Mouse (Mus musculus) embryonic facial prominence, embryonic 14.5 days (tissue): ENCODE measurements around the gene Cacna1f. TPM values are rescaled to one million over a fixed set of nuclear protein-coding genes. Genes with fewer than 3 reads are reported as not detected.

ENCODE experiments used
- ATAC-seq: fragments of 200-750 bp; cut with Nextera tagmentation; 2 replicates; pipeline ENCODE4 v1.8.0; 2017; ENCODE audit warnings: low read depth, moderate number of reproducible peaks, moderate TSS enrichment
- DNase-seq: peaks from one replicate; pipeline ENCODE4 v3.0.0-alpha.2; 2015; ENCODE audit warnings: low spot score
- H3K27ac ChIP-seq: fragments of 300-500 bp; sonication (generic); replicated peaks from 2 replicates; pipeline ENCODE4 v1.5.1; 2014; ENCODE audit warnings: low read depth, mild to moderate bottlenecking, low read length, moderate library complexity
- H3K27me3 ChIP-seq: fragments of 300-500 bp; sonication (generic); replicated peaks from 2 replicates; pipeline ENCODE4 v1.6.1; 2014; ENCODE audit warnings: low read length; ENCODE audit not compliant: control insufficient read depth, insufficient read depth
- H3K36me3 ChIP-seq: fragments of 300-500 bp; sonication (generic); 2 replicates; pipeline ENCODE4 v1.6.1; 2014; ENCODE audit warnings: low read length, mixed read lengths; ENCODE audit not compliant: control insufficient read depth, insufficient read depth
- H3K4me1 ChIP-seq: fragments of 300-500 bp; sonication (generic); 2 replicates; pipeline ENCODE4 v1.6.1; 2014; ENCODE audit warnings: antibody characterized with exemption, low read length; ENCODE audit not compliant: control insufficient read depth, insufficient read depth
- H3K4me2 ChIP-seq: fragments of 300-500 bp; sonication (generic); 2 replicates; pipeline ENCODE4 v1.6.1; 2014; ENCODE audit warnings: low read depth, mild to moderate bottlenecking, low read length, moderate library complexity, mixed read lengths
- H3K4me3 ChIP-seq: fragments of 300-500 bp; sonication (generic); 2 replicates; pipeline ENCODE4 v1.5.1; 2014; ENCODE audit warnings: low read depth, mild to moderate bottlenecking, low read length
- H3K9ac ChIP-seq: fragments of 300-500 bp; sonication (generic); 2 replicates; pipeline ENCODE4 v1.6.1; 2014; ENCODE audit warnings: low read depth, mild to moderate bottlenecking, low read length, moderate library complexity, mixed read lengths
- H3K9me3 ChIP-seq: fragments of 300-500 bp; sonication (generic); 2 replicates; pipeline ENCODE4 v1.6.1; 2016; ENCODE audit warnings: low read length; ENCODE audit not compliant: control insufficient read depth
- WGBS: fragments of 180-500 bp; shearing (Covaris S2); extraction: QIAGEN DNeasy Blood & Tissue Kit; methylation state at CpG from one replicate; pipeline ENCODE4 v1.1.7; 2014; 5-methylcytosine and 5-hydroxymethylcytosine counted together
- polyA plus RNA-seq: library from polyadenylated mRNA; unstranded; fragments of >200 nt; fragmentation: Nextera tagmentation; extraction: Ambion mirVana; gene quantifications from 2 replicates; pipeline ENCODE4 v1.2.1, GENCODE M21; 2014

Gene Cacna1f
- polyA plus RNA-seq, 1 experiment from 2014 or later: 0.04 TPM

GRCm38 (mm10) chrX:7640785-7641184, 33.9 kb downstream of the Cacna1f start:
- Histone ChIP-seq H3K27me3 (0 out of 2 replicates have a peak, but pooled peaks cover 3% of the 10 kb centered on the region), H3K27ac (no peak overlapping the region), H3K9ac (no peak overlapping the region), H3K4me2 (no peak overlapping the region), H3K36me3 (no peaks in the 10 kb centered on the region), H3K9me3 (no peaks in the 10 kb centered on the region), H3K4me3 (no peak overlapping the region), H3K4me1 (no peaks in the 10 kb centered on the region)
- DNase-seq (no peak), ATAC-seq (no peak)
- WGBS: 32% methylated on average over 12 of the region's 12 CpGs

DNA sequence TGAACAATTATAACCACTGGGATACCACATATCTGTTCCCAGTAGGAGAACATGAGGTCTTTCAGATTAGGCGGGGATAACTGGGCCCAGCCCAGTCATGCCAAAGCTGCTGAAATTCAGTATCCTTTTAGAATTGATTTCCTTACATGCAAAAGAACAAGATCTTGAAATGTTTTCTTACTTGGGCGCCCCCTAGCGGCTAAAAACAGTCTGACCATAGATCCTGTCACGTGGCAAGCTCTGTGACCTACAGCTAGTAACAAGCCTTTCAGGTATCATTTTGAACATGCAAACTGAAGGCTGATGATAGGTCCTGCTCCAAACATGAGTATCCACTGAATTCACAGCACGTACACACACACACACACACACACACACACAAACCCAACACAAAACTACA, 38.5 kb downstream of the Cacna1f start:
- H3K4me2 ChIP-seq: no peak overlapping the region
- ATAC-seq (no peak), DNase-seq (peak; percentile 64)
- no peaks in the 10 kb centered on the region for H3K36me3 ChIP-seq
- H3K9me3 ChIP-seq: no peaks in the 10 kb centered on the region
- no peaks in the 10 kb centered on the region for H3K4me1 ChIP-seq
- 22% methylated on average over 5 of the region's 5 CpGs for WGBS
- no peak overlapping the region for H3K27ac ChIP-seq
- H3K27me3 ChIP-seq: no peaks in the 10 kb centered on the region
- H3K9ac ChIP-seq: no peak overlapping the region
- no peak overlapping the region for H3K4me3 ChIP-seq

DNA sequence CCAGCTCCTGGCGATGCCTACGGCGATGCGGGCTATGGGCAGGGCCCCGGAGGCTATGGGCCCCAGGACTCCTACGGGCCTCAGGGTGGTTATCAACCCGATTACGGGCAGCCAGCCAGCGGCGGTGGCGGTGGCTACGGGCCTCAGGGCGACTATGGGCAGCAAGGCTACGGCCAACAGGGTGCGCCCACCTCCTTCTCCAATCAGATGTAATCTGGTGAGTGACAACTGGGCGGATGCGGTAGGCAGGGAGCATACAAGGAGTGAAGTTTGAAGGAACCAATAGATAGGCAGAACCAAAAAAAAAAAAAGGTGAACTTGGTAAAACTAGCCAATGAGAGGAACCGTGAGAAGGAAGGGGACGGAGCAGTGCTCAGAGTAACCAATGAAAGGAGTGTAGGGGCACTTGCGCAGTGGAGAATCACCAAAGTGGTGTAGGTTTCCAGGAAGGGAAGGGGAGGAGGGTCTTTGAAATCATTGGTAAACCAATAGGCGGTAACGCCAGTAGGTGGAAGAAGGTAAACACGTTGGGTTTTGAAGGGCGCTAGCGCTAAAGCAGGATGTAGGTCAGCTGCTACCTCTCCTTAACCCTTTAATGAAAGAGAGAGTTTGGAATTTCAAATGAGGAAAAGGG, 41.9 kb downstream of the Cacna1f start:
- Histone ChIP-seq H3K9me3 (no peaks in the 10 kb centered on the region), H3K4me1 (no peaks in the 10 kb centered on the region), H3K9ac (peak overlapping the region; percentile 68), H3K27me3 (no peaks in the 10 kb centered on the region), H3K4me3 (peak overlapping the region; percentile 50), H3K36me3 (no peaks in the 10 kb centered on the region), H3K4me2 (peak overlapping the region; percentile 63), H3K27ac (peak overlapping the region; percentile 78)
- peak; percentile 98 for ATAC-seq
- WGBS: 15% methylated on average over 25 of the region's 25 CpGs
- DNase-seq: peak; percentile 97

- Histone ChIP-seq H3K9ac (peak within 1 kb of the TSS; percentile 68), H3K36me3 (no peaks in the 10 kb centered on the region), H3K4me2 (peak within 1 kb of the TSS; percentile 51), H3K4me3 (peak within 1 kb of the TSS; percentile 48), H3K9me3 (no peaks in the 10 kb centered on the region), H3K4me1 (0 out of 2 replicates have a peak, but pooled peaks cover 3% of the 10 kb centered on the region), H3K27me3 (no peaks in the 10 kb centered on the region), H3K27ac (peak within 1 kb of the TSS; percentile 55)
- 33% methylated on average over 13 of the region's 26 CpGs for WGBS
- DNase-seq (peak; percentile 41), ATAC-seq (no peak)
Observed at GRCm38 (mm10) chrX:7657221-7657639, 50.3 kb downstream of the Cacna1f start, which contains the start of gene Prickle3. Gene Prickle3 (plus strand): TSS chrX:7657260.

DNA sequence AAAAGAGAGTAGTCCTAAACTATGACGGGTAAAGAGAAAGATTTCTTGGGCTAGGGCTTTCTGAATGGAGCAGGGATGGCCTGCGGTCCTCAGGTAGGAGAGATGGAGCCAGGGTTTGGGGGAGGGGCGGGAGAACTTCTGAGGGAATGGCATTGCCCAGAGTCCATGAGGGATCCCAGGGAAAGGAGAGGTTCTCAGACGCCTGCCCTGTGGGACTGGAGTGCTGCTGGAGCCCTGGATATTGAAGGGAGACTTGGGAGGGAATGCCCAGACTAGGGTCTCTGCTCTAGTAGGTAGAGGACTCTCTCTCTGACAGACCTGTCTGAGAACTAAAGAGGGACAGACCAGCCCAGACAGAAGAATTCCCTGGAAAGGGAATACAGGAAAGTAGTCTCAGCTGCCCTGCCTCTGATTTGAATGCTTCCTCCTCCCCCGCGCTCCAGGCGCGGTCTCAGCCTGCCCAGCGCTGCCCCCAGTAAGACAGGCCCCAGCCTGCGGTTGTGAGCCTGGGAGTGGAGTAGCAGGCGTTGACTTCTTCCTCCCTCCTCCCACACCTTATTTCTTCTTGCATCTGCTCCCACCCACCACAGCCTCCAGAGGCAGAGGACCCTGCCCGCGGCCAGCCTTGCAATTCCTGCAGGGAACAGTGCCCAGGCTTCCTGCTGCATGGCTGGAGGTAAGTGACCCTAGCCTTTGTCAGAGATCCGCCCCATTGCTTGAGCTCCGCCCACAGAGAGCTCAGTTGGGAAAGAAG, 51.3 kb downstream of the Cacna1f start:
- 30% methylated on average over 15 of the region's 15 CpGs for WGBS
- H3K27ac ChIP-seq: peak overlapping the region; percentile 55
- H3K36me3 ChIP-seq: no peaks in the 10 kb centered on the region
- peak; percentile 83 for ATAC-seq
- H3K9me3 ChIP-seq: no peaks in the 10 kb centered on the region
- H3K27me3 ChIP-seq: no peaks in the 10 kb centered on the region
- H3K4me2 ChIP-seq: peak overlapping the region; percentile 51
- peak; percentile 48 for DNase-seq
- H3K4me1 ChIP-seq: 0 out of 2 replicates have a peak, but pooled peaks cover 3% of the 10 kb centered on the region
- H3K4me3 ChIP-seq: peak overlapping the region; percentile 48
- peak overlapping the region; percentile 68; the same call in 1 of the 2 replicates for H3K9ac ChIP-seq

DNA sequence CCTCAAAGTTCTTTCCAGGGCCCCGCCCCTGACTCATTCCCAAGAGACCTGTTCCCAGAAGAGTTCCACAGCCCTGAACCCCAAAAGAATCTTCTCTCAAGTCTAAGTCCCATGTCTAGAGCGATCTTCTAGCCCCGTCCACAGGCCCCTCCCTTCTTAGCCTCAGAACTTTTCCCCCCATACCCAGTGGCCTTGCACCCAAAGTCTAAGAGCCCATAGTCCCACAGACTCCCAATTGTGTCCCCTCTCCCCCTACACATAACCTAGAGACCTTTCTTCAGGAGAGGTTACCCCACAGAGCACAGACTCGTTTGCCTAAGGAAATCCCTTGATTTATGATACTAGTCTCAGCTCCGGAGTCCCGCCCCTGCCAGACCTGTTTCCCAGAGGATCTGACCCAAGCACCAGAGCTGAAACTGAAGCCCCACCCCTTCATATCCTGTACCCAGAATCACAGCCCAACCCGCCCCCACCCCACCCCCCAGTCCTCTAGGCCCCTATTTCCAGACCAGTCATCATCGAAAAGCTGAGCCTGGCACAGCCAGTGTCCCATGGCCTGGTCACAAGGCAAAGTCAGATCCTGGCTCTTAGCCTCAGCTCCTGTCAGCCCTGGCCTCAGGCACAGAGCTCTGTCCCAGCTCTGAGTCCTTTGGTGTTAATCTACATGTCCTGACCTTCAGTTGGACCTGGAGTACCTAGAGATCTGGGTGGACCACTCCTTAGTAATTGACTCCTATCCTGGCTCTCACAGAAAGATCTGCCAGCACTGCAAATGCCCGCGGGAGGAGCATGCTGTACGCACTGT, 52.1 kb downstream of the Cacna1f start:
- 53% methylated on average over 10 of the region's 11 CpGs for WGBS
- ATAC-seq (no peak), DNase-seq (no peak)
- Histone ChIP-seq H3K27me3 (no peaks in the 10 kb centered on the region), H3K4me3 (peak overlapping the region; percentile 48; the same call in 1 of the 2 replicates), H3K36me3 (no peaks in the 10 kb centered on the region), H3K9ac (no peak overlapping the region), H3K9me3 (no peaks in the 10 kb centered on the region), H3K4me2 (peak overlapping the region; percentile 51), H3K4me1 (0 out of 2 replicates have a peak, but pooled peaks cover 3% of the 10 kb centered on the region), H3K27ac (no peak overlapping the region; the same call in 1 of the 2 replicates)

DNA sequence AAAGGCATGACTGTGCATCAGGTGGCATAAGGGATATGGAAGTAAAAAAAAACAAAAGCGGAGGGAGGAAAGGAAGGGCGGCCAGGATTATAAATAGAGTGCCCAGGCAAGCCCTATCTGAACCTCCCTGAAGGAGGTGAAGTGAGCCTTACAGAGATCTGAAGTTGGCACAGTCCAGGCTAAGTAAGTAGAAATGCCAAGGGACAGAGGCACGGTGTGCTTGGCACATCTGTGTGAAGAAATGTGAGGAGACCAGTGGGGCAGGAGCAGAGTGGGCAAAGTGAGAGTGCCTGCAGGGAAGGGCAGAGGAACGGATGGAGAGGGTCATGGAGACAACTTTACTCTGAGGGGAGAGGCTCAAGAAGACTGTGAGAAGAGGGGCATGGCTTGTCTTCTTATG, 54.2 kb downstream of the Cacna1f start:
- no peak overlapping the region for H3K27ac ChIP-seq
- H3K9me3 ChIP-seq: no peaks in the 10 kb centered on the region
- no peak overlapping the region for H3K4me2 ChIP-seq
- 79% methylated on average over 4 of the region's 4 CpGs for WGBS
- H3K36me3 ChIP-seq: 0 out of 2 replicates have a peak, but pooled peaks cover under 1% of the 10 kb centered on the region
- H3K4me3 ChIP-seq: no peak overlapping the region
- no peak for DNase-seq
- no peaks in the 10 kb centered on the region for H3K27me3 ChIP-seq
- H3K9ac ChIP-seq: no peak overlapping the region
- H3K4me1 ChIP-seq: 0 out of 2 replicates have a peak, but pooled peaks cover 3% of the 10 kb centered on the region
- no peak for ATAC-seq

- Histone ChIP-seq H3K9me3 (no peaks in the 10 kb centered on the region), H3K36me3 (peaks cover 11% of the 10 kb centered on the region; the same call in 1 of the 2 replicates), H3K27me3 (no peaks in the 10 kb centered on the region), H3K4me1 (0 out of 2 replicates have a peak, but pooled peaks cover 2% of the 10 kb centered on the region), H3K27ac (no peak overlapping the region), H3K4me3 (no peak overlapping the region), H3K4me2 (no peak overlapping the region), H3K9ac (no peak overlapping the region)
- ATAC-seq (no peak), DNase-seq (no peak)
- WGBS: 72% methylated on average over 3 of the region's 3 CpGs
Observed at GRCm38 (mm10) chrX:7662936-7663335, 56.1 kb downstream of the Cacna1f start.
